Mouse (Mus musculus): ENCODE data around the gene Alox12b.

Gene Alox12b

DNA sequence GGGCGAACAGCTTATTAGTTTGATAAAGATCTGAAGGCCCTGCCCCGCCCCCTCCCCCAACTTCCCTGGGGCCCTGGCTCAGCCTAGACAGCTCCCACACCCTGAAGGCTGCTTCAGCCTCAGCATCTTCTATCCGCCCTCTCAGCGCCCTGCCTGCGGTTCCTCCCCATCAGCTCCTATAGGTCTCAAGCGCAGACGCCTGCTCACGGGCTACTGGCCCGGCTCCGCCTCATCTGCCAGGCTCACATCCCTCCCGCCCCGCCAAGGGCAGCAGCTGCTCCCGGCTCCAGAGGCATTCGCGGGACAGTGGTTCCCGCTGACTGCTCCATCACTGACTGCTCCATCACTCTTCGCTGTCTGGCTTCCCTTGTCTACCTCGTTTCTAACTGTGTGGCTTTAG is at the start of gene Alox12b:
Gene Alox12b (plus strand): TSS at position 190 of the 400 bp plus-strand sequence.
- DNase-seq (ENCODE audit: low spot score), result no peak

DNA sequence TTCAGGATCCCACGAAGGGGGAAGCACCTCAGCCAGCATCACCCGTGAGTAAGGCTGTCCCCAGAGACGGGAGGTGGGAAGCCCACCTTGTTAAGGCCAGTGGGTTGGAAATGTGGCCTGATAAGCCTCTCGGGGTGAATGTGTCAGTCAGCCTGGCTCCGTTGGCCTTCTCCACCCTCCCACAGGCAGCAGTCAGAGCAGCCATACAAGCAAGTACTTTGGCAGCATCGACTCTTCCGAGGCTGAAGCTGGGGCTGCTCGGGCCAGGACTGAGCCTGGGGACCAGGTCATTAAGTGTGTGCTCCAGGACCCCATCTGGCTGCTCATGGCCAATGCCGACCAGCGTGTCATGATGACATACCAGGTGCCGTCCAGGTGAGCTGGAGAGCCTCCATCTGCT is 49.1 kb upstream of the Alox12b start:
- DNase-seq (ENCODE audit: low spot score), result no peak

DNA sequence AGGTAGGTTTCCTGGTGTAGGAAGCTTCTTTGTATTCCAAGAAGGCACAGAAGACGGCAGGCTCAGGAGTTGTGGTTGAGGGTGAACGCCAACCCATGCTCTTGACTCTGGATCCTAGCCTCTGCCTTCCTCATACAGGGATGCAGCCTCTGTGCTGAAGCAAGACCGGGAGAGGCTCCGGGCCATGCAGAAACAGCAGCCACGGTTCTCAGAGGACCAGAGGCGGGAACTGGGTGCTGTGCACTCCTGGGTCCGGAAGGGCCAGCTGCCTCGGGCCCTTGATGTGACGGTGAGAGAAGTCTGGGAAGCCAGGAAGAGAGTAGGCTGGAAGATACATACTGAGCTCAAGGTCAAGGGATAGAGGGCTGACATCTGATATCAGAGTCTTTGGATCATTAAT is 48.6 kb upstream of the Alox12b start:
- DNase-seq (ENCODE audit: low spot score), result no peak

DNA sequence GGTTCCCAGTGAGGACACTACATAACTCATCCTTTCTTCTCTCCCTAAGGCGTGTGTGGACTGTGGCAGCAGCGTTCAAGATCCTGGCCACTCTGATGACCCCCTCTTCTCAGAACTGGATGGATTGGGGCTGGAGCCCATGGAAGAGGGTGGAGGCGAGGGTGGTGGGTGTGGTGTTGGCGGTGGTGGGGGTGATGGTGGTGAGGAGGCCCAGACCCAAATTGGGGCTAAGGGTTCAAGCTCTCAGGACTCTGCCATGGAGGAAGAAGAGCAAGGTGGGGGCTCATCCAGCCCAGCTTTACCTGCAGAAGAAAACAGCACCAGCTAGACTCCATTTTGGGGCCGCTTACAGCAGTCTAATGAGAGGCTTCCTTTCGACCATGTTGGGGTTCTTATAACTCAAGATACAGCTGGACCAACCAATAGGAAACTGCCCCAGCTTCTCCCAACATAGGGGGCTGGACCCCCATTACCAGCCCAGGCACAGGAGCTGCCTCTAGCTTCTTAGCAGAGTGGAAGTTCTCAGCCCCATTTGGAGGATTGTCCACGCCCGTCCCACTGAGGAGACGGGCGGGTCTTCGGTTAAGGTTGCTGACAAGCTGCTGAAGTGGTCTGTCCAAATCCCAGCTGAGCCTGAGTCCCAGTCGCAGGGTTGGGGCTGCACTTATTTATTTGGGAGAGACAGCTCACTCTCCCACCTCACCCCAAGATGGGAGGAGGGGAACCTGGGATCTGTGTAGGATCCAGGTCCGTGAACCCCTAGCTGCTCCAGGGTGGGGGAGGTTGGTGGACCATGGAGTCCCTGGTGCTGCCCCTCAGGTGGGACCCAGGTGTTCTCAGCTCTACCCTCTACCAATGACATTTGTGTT is 47.5 kb upstream of the Alox12b start:
- DNase-seq (ENCODE audit: low spot score), result no peak

DNA sequence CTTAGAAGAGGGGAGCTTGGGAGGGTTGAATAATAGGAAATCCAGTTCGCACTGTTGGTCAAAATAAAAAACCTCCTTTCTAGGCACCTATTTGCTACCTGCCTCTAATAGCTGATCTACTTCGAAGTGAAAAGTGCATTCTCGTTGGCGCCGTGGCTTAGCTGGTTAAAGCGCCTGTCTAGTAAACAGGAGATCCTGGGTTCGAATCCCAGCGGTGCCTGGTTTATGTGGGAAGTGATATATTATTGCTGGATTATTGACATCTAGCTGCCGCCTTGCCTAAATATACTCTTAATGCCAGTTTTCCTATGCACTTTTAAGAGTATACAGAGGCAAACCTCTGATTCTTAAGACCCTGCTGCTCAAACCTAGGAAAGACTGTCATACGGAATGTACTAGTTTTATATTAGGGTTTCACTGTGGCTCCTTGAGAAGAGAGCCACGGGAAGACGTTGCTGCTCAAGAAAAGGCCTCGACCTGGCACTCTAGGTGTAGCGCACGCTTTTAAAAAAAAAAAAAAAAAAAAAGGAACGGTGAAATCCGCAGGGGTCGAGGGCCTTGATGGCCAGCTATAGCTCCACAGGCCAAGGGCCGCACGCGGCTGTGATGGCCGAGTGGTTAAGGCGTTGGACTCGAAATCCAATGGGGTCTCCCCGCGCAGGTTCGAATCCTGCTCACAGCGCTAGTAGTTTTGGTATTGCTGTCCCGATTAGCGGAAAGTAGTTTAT is 46.3 kb upstream of the Alox12b start:
- peak; percentile 91 for DNase-seq (ENCODE audit: low spot score)

DNA sequence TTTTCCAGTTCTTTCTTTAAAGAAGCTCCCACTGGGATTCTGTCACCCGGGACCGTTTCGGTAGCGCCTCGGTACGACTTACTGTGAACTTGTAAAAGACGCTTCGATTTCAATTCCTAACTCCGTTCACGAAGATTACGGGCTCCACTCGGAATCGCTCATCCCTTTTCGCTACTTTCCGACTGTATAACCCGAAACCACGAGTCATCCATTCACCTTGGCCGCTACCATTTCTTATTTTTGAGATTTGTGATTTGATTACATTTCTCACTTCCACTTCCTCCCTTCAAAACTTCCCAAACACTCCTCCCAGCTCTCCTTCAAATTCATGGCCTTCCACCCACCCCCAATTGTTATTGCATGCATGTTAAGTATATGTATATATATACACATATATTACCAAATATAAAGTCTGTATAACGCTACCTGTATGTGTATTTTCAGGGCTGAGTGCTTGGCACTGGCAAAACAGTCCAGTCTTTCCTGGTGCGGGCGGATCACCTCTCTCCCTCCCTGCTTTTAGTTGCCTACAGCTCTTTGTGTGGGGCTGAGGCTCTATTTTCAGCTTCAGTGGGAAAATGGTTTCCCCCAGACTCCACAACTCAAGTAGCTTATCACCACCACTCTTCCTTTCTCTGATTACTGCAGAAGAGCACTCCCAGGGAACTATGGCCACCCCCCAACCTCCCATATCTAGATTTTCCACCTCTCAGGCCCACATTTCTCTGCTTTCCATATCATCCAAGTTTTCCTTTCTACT is 45.6 kb upstream of the Alox12b start:
- DNase-seq (ENCODE audit: low spot score), result no peak

DNA sequence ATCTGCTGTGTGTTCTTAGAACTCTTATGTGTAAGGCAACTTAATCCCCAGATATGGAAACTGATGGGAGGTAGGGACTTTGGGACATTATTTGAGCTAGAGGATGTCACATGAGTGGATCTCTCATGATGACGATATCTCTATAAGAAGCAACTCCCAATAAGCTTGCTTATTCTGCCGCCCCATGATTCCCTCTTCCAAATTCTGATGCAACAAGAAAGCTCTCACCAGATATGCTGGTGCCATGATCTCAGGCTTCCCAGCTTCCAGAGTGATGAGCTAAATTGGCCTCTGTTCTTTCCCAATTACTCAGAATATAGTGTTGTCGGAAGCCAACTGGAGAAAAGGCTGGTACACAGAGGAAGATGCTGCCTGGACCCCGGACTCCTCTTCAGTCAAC is 44.9 kb upstream of the Alox12b start:
- no peak for DNase-seq (ENCODE audit: low spot score)

DNA sequence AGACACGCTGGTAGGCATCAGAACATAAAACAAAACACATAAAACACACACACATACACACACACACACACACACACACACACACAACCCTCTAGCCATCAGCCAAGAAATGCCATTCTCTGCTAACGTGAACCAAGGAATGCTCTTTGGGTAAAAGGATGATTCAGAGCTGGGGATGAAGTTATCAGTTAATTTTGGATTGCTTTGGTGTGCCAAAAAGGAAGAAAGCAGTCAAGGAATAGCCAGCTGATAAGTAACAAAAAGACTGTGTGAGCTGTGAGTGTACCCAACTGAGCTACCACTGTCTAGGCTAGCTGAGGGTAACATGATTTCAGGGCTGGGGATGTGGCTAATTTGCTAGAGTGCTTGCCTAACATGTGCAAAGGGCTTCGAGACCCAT is 42.8 kb upstream of the Alox12b start:
- DNase-seq (ENCODE audit: low spot score), result no peak

DNA sequence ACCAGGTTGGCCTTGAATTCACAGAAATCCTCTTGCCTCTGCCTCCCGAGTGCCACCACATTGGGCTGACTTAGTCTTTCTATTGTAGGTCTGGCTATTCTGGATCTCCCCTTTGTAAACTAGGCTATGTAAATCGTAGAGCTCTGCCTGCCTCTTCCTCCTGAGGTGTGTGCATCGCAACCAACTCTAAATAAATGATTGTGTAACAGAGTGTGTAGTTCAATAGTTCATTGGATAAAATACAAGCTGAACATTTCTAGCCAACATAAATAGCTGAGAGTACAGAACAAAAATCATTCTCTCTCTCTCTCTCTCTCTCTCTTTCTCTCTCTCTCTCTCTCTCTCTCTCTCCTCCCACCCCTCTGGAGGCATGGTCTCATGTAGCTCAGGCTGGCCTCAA is 42.2 kb upstream of the Alox12b start:
- no peak for DNase-seq (ENCODE audit: low spot score)

DNA sequence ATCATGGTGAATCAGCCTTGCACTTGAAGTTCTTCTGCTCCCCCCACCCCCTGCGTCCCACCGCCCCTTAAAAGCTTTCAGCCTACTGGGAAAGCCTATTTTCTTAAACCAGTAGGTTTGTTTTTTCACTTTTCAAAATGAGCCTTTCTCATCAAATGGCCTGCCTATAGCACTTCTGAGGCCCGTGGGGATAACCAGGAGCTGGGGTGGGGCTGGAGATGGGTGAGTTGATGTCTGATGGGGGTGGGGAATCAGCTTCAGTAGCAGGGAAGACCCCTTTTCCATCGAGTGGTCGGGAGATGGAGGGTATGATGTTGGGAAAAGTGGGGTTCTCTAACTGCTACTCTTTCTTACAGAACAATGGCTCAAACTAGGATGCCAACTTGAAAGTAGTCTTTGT is 39.9 kb upstream of the Alox12b start:
- no peak for DNase-seq (ENCODE audit: low spot score)

DNA sequence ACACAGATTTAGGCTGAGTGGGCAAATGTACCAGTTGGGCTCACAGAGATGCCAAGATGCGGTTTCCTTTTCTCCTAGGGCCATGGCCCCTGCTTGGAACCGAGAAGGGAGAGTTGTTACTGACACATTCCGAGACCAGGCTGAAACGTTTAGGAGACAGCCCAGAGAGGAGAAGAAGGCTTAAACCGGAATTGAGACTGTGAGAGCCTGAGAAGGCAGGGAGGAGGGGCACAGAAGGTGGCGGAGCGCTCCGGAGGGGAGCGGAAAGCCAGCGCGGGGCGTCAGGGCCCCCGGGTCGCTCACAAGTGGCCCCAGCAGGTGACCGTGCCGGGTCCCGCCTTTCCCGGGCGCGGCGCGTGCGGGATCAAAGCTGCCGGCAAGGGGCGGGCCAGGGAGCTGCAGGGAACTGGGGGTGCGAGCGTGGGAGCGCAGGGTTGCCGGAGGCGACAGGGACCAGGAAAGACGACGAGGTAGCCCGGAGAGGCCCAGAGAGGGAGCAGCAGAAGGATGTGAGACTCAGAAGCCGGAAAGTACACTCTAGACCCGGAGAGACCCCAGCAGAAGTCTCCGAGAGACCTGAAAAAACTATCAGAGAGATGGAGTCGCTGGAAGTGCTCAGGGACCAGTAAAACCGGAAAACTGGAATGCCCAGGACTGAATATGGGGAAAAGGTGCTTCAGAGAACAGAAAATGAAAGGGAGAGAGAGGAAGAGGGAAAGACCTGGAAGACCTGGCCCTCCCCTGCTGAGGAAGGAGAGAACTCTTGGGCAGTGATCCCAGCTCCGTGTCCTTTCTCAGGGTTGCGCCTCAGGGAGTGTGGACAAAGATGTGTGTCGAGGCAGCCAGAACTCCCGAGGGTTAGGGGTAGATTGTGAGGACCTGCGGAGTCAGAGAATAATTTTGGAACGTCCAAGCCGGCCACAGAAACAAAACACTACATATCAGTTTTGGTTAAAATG is 38.8 kb upstream of the Alox12b start:
- DNase-seq (ENCODE audit: low spot score), result peak; percentile 63

DNA sequence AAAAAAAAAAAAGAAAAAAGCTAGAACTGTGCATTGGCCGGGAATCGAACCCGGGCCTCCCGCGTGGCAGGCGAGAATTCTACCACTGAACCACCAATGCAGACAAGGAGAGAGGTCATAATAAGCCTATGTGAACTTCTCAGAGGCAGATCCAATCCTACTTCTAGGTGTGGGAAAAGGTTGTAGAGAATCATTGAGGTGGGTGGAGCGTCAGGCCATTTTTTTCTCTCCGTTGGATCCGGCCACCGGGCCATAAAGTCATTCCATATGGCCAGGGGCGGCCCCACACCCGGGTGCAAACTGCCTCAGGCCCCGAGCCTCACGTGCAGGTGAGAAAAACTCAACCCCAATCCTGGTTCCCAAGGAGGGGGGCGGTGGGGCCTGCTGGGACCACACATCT is 38.0 kb upstream of the Alox12b start:
- DNase-seq (ENCODE audit: low spot score), result peak; percentile 90

DNA sequence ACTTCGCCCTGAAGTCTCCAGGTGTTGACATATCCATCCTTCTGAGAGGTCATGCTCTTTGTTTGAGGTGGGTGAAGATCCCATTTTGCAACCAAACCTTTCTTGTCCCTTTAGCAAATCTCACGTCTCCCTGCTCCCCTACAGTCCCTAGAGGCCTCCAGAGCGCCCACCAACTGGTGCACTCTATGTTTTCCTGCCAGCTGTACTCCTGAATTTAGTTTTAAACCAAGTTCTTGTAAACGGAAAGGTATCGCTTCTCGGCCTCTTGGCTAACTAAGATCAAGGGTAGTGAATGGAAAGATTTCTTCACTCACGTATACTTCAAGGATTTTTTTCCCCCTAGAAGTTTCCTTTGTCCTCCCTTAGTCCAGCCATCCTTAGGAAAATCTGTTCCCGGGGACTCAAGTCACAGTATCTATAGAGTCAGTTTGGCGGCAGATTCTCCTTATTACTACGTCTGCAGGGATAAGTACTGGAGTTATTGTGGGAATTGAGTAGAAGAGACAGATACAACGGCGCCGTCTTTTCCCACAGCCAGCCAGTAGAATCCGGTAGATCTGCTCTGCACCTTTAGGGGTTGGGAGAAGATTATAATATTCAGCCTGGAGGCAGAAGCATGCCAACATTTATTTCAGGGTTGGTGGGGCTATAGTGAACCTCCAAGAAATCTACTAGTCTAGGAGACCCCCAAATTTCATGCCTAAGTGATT is 37.2 kb upstream of the Alox12b start:
- no peak for DNase-seq (ENCODE audit: low spot score)

DNA sequence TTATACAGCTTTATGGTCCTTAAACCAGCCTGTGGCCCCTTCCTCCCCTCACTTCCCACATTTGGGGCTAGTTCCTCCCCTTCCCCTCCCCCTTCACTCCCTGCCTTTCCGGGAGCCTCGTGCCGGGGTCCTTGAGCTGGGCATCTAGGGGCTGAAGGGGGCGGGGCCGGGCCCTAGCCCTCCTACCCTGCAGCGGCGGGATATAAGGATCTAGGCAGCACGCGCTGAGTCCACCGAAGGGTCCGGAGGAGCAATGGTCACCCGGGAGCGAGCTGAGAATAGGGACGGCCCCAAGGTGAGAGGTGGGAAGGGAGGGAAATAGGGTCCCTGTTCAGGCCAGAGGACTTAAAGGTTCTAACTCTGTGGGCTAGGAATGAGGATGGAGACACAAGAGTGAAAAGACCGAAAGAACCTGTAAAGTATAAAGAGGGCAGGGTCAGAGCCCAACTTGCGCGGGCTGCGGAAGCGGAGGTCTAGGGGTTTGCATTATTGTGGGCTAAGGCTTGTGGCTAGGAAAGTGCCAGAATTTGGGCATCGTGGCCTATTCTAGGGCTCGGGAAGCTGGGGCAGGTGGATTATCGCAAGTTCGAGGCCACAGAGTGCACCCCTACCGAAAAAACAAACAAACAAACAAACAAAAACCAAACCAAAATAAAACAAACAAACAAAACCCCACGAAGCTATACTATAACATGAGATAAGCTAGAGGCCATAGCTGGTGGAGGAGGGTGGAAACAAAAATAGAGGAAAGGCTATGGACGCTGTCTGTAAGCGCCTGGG is 36.4 kb upstream of the Alox12b start, which contains the start of gene Hes7:
Gene Hes7 (plus strand): TSS at position 184 of the 780 bp plus-strand sequence.
- DNase-seq (ENCODE audit: low spot score), result peak; percentile 38

DNA sequence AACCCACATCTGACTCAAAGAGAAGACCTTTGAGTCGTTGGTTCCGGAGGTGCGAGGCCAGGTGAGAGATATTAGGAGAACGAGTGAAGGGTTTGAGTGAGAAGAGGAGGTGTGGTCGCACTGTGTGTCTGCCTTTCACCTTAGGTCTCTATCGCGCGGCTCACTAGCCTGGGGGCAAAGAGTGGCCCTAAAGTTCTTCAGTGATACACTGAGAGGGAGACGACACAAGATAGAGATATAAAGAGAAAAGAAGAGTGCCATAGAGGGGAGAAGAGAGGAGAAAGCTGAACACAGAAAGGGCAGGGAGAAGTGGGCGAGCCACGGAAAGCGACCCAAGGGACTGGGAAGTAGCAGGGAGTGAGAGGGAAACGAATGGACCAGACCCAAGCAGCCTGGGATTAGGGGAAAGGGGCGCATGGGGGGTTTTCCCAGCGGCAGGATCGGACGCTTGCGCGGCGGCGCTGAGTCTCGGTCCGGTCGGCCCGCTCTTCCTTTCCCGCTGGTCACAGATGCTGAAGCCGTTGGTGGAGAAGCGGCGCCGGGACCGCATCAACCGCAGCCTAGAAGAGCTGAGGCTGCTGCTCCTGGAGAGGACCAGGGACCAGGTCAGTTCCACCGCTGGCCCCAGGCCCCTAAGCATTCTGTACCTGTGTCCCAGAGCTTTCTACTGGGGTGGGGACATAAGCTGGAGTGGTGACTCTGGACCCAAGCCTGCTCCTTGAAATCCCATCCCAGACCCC is 35.6 kb upstream of the Alox12b start:
- peak; percentile 26 for DNase-seq (ENCODE audit: low spot score)

DNA sequence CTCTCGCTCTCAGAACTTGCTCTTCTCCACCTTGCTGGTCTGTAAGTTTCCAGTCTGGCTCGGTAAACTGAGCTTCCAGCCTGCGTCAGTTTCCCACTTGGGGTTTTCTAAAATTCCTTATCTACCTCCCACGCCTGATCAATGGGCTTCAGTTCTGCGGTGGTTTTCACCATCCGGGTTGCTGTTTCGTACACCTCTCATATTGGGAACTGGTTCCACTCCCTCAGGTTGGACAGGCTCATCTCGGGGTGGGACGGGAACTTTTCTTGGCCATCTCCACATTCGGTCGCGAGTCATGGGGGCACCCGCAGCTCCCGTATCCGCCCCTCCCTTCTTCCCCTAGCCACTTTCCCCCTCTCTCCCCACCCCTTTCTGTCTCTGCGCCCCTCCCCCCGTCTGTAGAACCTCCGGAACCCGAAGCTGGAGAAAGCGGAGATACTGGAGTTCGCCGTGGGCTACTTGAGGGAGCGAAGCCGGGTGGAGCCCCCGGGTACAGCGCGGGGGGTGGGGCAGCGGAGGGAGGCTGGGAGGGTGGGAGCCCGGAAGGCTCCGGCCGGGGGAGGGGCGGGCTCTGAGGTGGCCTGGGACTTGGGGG is 35.0 kb upstream of the Alox12b start:
- no peak for DNase-seq (ENCODE audit: low spot score)

DNA sequence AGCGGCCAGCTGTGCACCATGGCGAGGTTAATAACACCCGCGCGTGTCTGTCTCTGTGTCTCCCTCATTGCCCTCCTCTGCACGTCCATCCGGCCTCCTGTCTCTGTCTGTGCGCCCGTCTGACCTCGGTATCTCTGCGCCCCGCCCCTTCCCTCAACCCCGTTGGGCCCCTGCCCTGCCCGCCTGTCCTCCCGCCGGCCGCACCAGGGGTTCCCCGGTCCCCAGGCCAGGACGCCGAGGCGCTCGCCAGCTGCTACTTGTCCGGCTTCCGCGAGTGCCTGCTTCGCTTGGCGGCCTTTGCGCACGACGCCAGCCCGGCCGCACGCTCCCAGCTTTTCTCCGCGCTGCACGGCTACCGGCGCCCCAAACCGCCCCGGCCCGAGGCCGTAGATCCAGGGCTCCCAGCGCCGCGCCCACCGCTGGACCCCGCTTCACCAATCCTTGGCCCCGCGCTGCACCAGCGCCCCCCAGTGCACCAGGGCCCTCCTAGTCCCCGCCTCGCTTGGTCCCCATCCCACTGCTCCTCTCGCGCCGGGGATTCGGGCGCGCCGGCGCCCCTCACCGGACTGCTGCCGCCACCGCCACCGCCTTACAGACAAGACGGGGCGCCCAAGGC is 34.3 kb upstream of the Alox12b start, which contains the start of gene 9130213A22Rik:
Gene 9130213A22Rik (minus strand): TSS at position 254 of the 616 bp plus-strand sequence.
- peak; percentile 89 for DNase-seq (ENCODE audit: low spot score)

DNA sequence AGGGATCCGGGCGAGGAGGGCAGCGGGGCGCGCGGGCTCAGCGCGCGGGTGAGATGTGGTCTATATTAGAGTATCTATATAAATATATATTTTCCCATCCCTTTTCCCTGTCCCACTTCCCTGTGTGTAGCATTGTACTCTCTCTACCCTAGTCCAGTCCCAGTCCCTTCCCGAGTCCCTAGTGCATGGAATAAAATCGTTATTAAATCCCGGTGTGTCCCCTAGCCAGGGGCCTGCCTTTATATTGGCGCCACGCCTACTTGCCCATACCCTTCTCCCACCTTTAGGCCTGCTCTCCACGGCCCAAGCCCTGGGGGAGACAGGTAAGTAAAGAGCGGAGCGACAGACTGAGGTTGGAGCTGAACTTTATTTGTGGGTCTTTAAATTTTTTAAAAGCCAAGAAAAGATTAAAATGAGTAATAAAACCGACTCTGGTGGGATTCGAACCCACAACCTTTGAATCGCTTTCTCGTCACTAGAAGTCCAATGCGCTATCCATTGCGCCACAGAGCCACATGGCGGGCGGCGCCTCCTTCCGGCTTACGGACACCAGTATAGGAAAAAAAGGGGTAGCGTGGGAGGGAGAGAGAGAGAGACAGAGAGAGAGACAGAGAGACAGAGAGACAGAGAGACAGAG is 33.6 kb upstream of the Alox12b start:
- peak; percentile 97 for DNase-seq (ENCODE audit: low spot score)
